Mouse (Mus musculus) heart, adult 2 months (tissue): ENCODE measurements at regions not wholly inside any gene's neighbourhood (a gene's known extent, or its start where the extent isn't known, plus 50 kb on each side); places are given as distances from the start of the nearest gene placed in this dataset.
"Not testable (repeated sequence)": the region's sequence is repeated elsewhere in the genome, so short reads cannot be mapped to it uniquely, and the experiment has no call there.

Source experiments
- CTCF ChIP-seq: fragments of 200-600 bp; IDR thresholded peaks from 2 replicates; pipeline ENCODE4 v1.8.1; 2022; ENCODE audit warnings: antibody characterized with exemption, mild to moderate bottlenecking, moderate library complexity
- EP300 ChIP-seq: fragments of 200-500 bp; IDR thresholded peaks from 2 replicates; pipeline ENCODE4 v1.6.1; 2011; ENCODE audit warnings: low read depth, low read length, control low read depth; ENCODE audit not compliant: insufficient read depth
- POLR2A ChIP-seq: fragments of 200-500 bp; IDR thresholded peaks from 2 replicates; pipeline ENCODE4 v1.6.1; 2011; ENCODE audit warnings: mild to moderate bottlenecking, low read depth, low read length, control low read depth; ENCODE audit not compliant: insufficient read depth

DNA sequence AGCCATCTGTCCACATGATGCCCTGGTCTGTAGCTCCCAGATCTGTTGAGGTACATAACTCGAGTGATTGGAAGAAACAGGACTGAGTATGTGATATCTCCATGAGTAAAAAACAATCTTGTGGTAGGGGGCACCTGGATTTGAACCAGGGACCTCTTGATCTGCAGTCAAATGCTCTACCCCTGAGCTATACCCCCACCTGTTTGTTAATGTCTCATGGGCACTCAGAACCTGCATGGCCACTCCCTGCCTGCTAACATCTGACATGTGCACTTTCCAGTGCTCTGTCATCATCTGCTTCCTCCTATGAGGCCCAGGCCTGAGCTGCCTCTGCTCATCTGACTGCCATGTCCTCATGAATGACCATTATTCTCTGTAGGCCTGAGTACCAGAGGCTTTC is 115.7 kb upstream of the Krba1 start:
- not testable (repeated sequence) for TF ChIP-seq CTCF, POLR2A, EP300
